Mouse (Mus musculus) urinary bladder, postnatal 0 days (tissue): ENCODE measurements around the gene Npas3. TPM values are rescaled to one million over a fixed set of nuclear protein-coding genes. Genes with fewer than 3 reads are reported as not detected.

Source experiments
- polyA plus RNA-seq: library from polyadenylated mRNA; unstranded; fragments of >200 nt; fragmentation: Nextera tagmentation; extraction: Ambion mirVana; gene quantifications from 2 replicates; pipeline ENCODE4 v1.2.1, GENCODE M21; 2015

Gene Npas3
- 0.34 and 0.46 TPM in 2 replicates for polyA plus RNA-seq

DNA sequence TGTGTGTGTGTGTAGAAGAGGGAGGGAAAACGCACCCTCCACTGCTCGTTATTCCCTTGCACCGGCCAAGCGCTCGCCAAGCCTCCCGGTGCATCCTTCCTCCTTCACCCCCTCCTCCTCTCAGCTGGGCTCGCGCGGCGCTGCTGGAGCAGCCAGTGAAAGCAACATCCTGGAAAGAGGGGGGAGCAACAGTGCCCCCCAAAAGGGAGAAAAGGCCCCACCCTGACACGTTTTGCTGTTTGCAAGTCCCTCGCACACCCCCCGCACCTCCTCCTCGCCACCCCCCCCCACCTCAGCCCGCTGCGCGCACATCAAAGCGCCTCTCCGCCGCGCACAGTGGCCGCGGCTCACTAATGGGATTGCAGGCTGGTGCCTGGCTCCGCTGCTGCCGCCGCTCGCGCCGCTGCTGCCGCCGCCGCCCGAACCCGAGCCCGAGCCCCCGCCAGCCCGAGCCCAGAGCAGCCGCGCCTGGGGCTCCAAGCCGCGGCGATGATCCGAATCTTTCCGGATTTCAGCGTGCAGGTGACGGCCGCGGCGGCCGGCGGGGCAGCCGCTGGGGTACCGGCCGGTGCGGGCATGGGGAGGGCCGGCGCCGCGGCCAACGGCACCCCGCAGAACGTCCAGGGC, at the start of gene Npas3:
Gene Npas3 (plus strand): TSS at position 577 of the 627 bp plus-strand sequence.

